Mouse (Mus musculus) ovary, adult 18-20 months (tissue): ENCODE data around the gene Canx.

Experiments
- DNase-seq: peaks from one replicate; pipeline ENCODE4 v3.0.0; 2022; ENCODE audit warnings: low spot score, mixed read lengths

Gene Canx

DNA sequence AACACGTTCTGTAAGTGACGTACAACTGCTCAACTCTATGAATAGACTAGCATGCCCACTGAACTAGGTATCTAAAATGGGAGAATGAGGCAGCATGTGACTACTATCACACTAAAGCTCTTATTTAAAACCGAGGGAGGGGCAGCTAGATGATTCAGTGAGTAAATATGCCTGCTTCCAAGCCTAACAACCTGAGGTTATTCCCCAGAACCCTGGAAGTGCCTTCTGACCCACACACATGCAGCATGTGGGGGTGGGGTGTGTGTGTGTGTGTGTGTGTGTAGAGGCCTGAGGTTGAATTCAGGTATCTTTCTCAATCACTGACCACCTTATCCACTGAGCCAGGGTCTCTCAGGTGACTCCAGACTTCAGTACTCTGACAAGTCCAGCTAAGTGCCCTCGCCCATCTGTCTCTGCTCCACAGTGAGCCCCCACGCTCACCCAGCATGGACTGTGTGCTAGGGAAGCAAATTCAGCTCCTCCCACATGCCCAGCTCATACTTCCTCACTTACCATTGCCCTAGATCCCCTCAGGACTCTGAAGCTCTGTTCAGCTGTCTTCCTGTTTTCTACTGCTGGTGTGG, 49.8 kb downstream of the Canx start:
- DNase-seq, result no peak

DNA sequence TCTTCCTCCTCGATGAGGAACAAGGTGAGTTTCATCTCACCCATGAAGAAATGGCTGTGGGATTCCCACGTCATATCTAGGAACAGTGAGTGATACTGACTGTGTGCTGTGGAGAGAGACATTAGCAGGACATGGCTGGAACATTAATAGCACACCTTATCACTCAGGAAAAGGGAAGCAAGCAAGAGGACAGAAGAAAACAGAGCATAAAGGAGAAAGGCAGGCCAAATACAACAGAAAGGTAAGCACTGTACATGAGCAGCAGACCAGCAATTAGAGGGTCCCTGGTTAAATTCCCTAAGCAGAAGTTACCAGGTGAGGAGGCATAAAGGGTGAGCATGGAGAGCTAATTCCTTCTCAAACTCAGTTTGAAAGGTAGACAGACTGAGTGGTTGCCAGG, 50.4 kb downstream of the Canx start:
- no peak for DNase-seq

DNA sequence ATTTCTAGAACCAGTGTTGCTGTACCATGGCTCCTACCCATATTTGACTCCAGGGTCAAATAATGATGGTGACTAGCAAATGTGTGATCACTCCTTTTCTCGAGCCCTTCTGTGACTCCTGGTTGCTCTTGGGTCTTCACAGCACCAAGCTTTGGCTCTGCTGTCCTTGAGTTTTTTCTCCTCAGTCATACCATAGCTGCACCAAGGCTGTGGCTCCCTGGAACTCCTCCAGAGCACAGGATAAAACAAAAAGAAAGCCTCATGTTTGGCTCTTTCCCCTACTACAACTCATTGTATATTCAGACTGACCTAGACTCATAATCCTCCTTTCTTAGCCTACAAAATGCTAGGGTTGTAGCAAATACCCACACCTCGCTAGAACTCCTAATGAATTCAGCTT, 52.7 kb downstream of the Canx start:
- DNase-seq, result no peak

DNA sequence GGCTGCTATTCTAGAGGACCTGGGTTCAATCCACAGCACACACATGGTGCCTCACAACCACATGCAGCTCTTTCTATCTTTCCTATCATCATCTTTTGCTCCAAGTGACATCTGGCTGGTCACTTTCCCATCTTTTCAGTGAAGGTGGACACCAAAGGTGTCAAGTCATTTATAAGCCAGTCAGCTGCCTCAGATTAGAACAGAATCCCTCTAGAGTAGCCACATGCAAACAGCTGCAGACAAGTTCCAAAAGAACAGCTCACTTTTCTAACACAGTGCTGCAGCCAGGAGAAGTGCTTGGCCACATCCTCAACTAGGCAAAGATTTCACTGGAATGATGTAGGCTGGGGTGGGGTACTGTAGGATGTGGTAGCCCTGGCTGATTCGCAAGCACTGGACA, 55.6 kb downstream of the Canx start:
- no peak for DNase-seq

DNA sequence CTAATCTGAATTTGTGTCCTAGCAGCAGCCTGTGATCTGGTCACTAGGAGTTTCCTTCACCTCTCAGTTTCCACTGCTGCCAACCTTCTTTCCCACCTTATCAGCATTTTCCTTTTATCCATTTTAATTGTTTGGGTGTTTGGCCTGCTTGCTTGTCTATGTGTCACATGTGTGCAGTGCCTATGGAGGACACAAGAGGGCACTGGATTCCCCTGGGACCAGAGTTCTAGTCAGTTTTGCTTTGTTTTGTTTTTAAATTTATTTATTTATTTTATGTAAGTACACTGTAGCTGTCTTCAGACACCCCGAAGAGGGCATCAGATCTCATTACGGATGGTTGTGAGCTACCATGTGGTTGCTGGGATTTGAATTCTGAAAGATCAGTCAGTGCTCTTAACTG, 56.3 kb downstream of the Canx start:
- no peak for DNase-seq

- DNase-seq, result no peak
Measured at GRCm38 (mm10) chr11:50266997-50267396, 58.5 kb downstream of the Canx start.

GRCm38 (mm10) chr11:50265931-50266330, 59.5 kb downstream of the Canx start:
- DNase-seq, result no peak

DNA sequence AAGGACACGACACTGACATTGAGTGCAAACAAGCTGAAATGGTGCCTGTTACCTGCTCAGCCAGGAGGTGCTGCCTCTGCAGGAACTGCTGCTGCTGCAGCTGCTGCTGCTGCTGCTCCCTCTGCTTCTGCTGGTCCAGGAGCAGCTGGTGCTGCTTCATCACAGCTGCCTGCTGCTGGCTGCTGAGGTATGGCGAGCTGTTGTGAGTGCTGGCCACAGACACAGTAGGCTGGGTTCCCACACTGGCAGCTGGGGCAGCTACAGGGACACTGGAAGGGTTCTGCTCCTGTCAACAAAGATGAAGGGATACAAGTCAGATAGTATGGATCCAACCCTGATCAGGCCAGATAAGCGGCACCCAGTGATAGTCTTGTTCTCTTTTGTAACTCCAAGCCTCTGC, 62.3 kb downstream of the Canx start:
- no peak for DNase-seq

DNA sequence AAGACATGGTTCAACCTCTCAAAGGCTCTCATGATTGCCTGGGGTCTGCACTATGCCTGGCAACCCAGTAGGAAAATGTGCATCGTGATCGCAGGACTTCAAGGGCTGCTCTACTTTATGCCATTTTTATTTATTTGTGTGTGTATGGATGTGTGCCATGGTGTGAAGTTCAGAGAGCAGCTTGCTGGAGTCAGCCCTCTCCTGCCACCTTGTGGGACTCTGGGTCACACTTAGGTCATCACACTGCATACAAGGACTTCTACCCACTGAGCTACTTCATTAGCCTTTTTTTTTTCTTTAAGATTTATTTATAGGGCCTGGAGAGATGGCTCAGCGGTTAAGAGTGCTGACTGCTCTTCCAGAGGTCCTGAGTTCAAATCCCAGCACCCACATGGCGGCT, 63.5 kb downstream of the Canx start:
- DNase-seq, result no peak

DNA sequence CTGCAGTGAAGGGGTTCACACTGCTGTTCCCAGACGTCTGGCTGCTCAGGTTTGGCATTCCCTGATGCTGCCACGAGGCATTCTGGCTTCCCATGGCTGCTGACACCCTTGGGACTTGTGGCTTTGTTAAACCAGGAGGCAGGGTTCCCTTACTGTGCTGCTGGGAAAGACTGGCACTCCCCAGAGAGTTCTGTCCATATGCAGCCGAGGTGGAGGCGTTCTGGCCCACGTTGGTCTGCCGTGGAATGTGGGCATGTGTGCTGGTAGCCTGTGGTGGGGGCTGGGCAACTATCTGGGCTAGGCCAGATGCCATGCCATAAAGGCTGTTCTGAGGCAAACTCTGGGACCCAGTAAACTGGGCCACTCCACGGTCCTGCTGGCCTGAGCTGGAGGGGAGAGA, 67.2 kb downstream of the Canx start:
- no peak for DNase-seq

DNA sequence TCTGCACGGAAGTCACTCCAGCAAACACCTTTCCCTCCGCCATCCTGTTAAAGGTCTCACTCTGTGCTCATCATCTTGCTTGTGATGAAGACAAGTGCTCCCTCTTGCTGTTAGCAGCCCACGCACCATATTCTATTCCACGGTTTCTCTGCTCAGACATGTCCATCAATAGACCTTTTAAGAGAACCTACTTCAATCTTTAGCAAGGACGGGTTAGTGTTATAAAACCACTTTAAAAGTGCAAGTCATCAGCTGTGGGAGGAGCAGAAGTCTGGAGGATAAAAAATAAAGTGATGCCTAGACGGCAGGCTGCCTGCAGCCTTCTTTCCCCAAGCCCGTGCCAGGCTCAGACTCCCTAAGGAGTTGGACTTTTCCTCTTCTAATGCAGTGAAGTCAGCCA, 68.9 kb downstream of the Canx start:
- DNase-seq, result no peak

DNA sequence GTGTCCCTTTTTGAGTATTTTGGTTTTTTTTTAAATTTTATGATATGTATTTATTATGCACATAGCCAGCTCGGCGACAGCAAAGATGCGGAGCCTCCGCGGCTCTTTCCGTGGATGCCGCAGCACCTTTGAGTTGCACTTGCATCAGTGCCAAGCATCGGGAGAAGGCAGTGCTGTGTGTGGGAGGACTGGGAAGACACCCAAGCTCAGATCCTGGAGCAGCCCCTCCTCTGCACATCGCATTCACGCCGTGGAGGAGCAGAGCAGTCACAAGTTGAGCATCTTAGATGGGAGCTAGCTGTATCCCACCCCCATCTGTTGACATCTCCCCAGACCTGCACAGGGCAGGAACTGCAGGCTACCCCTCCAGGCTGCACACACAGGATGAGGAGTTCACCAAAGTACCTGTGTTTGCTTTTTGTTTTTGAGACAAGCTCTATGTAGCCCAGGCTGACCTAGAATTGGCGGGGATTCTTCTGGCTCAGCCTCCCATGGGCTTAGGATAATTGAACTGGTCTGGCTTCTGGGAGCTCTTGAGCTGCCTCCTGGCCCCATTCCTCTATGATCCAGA, 71.4 kb downstream of the Canx start:
- no peak for DNase-seq

DNA sequence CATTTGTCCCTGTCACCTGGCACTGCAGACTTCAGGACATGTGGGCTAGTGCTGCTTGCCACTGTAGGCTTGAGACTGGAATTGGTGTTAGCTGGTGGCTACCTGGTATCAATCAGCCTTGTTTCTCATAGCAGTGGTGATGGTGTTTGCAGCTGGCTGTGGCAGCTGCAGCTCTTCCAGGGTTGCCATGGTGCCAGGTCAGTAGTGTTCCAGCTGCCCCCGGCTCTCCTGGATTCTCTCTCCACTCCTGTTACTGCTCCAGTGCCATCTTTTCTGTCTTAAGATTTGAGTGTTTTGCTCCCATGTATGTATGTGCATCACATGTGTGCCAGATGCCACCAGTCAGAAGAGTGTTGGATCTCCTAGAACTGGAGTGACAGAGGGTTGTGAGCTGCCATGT, 72.1 kb downstream of the Canx start:
- no peak for DNase-seq

GRCm38 (mm10) chr11:50252684-50253265, 72.7 kb downstream of the Canx start:
- DNase-seq, result no peak

GRCm38 (mm10) chr11:50252166-50252565, 73.3 kb downstream of the Canx start:
- DNase-seq, result no peak

GRCm38 (mm10) chr11:50248473-50249171, 76.9 kb downstream of the Canx start:
- DNase-seq, result no peak

DNA sequence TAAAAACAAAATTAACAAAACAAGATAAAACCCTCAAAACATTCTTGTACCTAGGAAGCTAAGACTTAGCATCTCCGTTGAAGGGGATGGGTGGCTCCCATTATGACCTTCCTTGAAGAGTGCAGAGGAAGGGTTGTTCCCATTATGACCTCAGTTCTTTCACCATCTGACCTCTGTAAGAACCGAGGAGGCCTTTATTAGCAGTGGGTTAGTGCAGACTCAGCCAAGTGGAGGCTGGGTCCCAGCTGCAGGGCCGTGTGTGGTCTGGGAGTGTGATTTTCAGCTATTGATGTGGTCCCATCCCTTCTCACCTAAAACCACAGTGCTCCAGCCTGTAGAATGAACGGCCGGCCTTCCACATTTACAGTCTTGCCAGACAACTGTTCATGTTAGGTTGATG, 80.2 kb downstream of the Canx start:
- DNase-seq, result no peak
